Mouse (Mus musculus) midbrain, postnatal 0 days (tissue): ENCODE measurements around the gene Eif4ebp2. TPM values are rescaled to one million over a fixed set of nuclear protein-coding genes. Genes with fewer than 3 reads are reported as not detected.

Experiments used
- ATAC-seq: fragments of 200-750 bp; cut with Nextera tagmentation; 2 replicates; pipeline ENCODE4 v1.8.0; 2017; ENCODE audit warnings: moderate number of reproducible peaks, mild to moderate bottlenecking, moderate TSS enrichment, moderate library complexity; ENCODE audit not compliant: low FRiP score
- DNase-seq: peaks from one replicate; pipeline ENCODE4 v3.0.0-alpha.2; 2015; ENCODE audit warnings: low spot score
- H3K27ac ChIP-seq: fragments of 300-500 bp; sonication (generic); 2 replicates; pipeline ENCODE4 v1.5.1; 2014; ENCODE audit warnings: low read depth, mild to moderate bottlenecking, low read length, mixed read lengths
- H3K27me3 ChIP-seq: fragments of 300-500 bp; sonication (generic); 2 replicates; pipeline ENCODE4 v1.6.1; 2014; ENCODE audit warnings: low read length, control low read depth, mixed read lengths; ENCODE audit not compliant: insufficient read depth
- H3K36me3 ChIP-seq: fragments of 300-500 bp; sonication (generic); 2 replicates; pipeline ENCODE4 v1.6.1; 2014; ENCODE audit warnings: low read length, control low read depth, mixed read lengths; ENCODE audit not compliant: insufficient read depth
- H3K4me1 ChIP-seq: fragments of 300-500 bp; sonication (generic); 2 replicates; pipeline ENCODE4 v1.6.1; 2014; ENCODE audit warnings: mild to moderate bottlenecking, control low read depth, antibody characterized with exemption, low read length, mixed read lengths; ENCODE audit not compliant: insufficient read depth
- H3K4me2 ChIP-seq: fragments of 300-500 bp; sonication (generic); 2 replicates; pipeline ENCODE4 v1.6.1; 2014; ENCODE audit warnings: low read depth, mild to moderate bottlenecking, low read length, mixed read lengths; ENCODE audit not compliant: poor library complexity, severe bottlenecking
- H3K4me3 ChIP-seq: fragments of 300-500 bp; sonication (generic); 2 replicates; pipeline ENCODE4 v1.5.1; 2014; ENCODE audit warnings: low read depth, mild to moderate bottlenecking, low read length, moderate library complexity
- H3K9ac ChIP-seq: fragments of 300-500 bp; sonication (generic); replicated peaks from 2 replicates; pipeline ENCODE4 v1.6.1; 2014; ENCODE audit warnings: mild to moderate bottlenecking, low read length, moderate library complexity, mixed read lengths; ENCODE audit not compliant: poor library complexity, severe bottlenecking
- H3K9me3 ChIP-seq: fragments of 300-500 bp; sonication (generic); 2 replicates; pipeline ENCODE4 v1.6.1; 2016; ENCODE audit warnings: low read length, control low read depth
- CTCF ChIP-seq: IDR thresholded peaks from 2 replicates; pipeline ENCODE4 v1.5.1; 2016; ENCODE audit warnings: antibody characterized with exemption, mild to moderate bottlenecking
- WGBS: fragments of 180-500 bp; shearing (Covaris S2); extraction: QIAGEN DNeasy Blood & Tissue Kit; methylation state at CpG from one replicate; pipeline ENCODE4 v1.1.7; 2014; 5-methylcytosine and 5-hydroxymethylcytosine counted together
- polyA plus RNA-seq: library from polyadenylated mRNA; unstranded; fragments of >200 nt; fragmentation: Nextera tagmentation; extraction: Ambion mirVana; gene quantifications from 2 replicates; pipeline ENCODE4 v1.2.1, GENCODE M21; 2015
- total RNA-seq: library from RNA; depleted of rRNA; stranded (reverse); fragments of >200 nt; gene quantifications from 2 replicates; pipeline ENCODE4 v1.2.3, GENCODE M21; 2014

The Eif4ebp2 gene
- total and polyA plus RNA-seq, 2 experiments from 2014 or later = 14.2 to 27.0 TPM

GRCm38 (mm10) chr10:61443876-61444275 is 8.6 kb downstream of the Eif4ebp2 start:
- no peaks in the 10 kb centered on the region for H3K36me3 ChIP-seq
- H3K27ac ChIP-seq = no peak overlapping the region
- H3K9me3 ChIP-seq = no peaks in the 10 kb centered on the region
- DNase-seq (no peak), ATAC-seq (no peak)
- 81% methylated on average over 1 of the region's 1 CpGs for WGBS
- H3K4me1 ChIP-seq = peaks cover 4% of the 10 kb centered on the region; the same call in 1 of the 2 replicates
- no peak overlapping the region for H3K9ac ChIP-seq
- H3K4me3 ChIP-seq = no peak overlapping the region
- H3K4me2 ChIP-seq = no peak overlapping the region
- no peak for TF ChIP-seq CTCF
- no peaks in the 10 kb centered on the region for H3K27me3 ChIP-seq

- H3K27ac ChIP-seq = no peak overlapping the region
- H3K4me2 ChIP-seq = no peak overlapping the region
- 46% methylated on average over 6 of the region's 6 CpGs for WGBS
- H3K9me3 ChIP-seq = no peaks in the 10 kb centered on the region
- no peak for ATAC-seq
- H3K4me1 ChIP-seq = peaks cover 4% of the 10 kb centered on the region; the same call in 1 of the 2 replicates
- H3K4me3 ChIP-seq = no peak overlapping the region
- H3K36me3 ChIP-seq = no peaks in the 10 kb centered on the region
- no peak overlapping the region for H3K9ac ChIP-seq
- DNase-seq = no peak
- H3K27me3 ChIP-seq = no peaks in the 10 kb centered on the region
- no peak for TF ChIP-seq CTCF
Observed at GRCm38 (mm10) chr10:61443456-61443855, 9.0 kb downstream of the Eif4ebp2 start.

- no peak overlapping the region for H3K4me3 ChIP-seq
- no peak overlapping the region for H3K9ac ChIP-seq
- H3K4me2 ChIP-seq = no peak overlapping the region
- no peaks in the 10 kb centered on the region for H3K36me3 ChIP-seq
- no peak overlapping the region for H3K27ac ChIP-seq
- no peak for TF ChIP-seq CTCF
- no peaks in the 10 kb centered on the region for H3K27me3 ChIP-seq
- ATAC-seq (no peak), DNase-seq (no peak)
- peaks cover 4% of the 10 kb centered on the region; the same call in 1 of the 2 replicates for H3K4me1 ChIP-seq
- 95% methylated on average over 7 of the region's 7 CpGs for WGBS
- no peaks in the 10 kb centered on the region for H3K9me3 ChIP-seq
Observed at GRCm38 (mm10) chr10:61440202-61440800, 12.2 kb downstream of the Eif4ebp2 start.

- no peak overlapping the region for H3K27ac ChIP-seq
- H3K9me3 ChIP-seq = no peaks in the 10 kb centered on the region
- no peaks in the 10 kb centered on the region for H3K4me1 ChIP-seq
- WGBS = 90% methylated on average over 9 of the region's 9 CpGs
- H3K36me3 ChIP-seq = peaks cover 38% of the 10 kb centered on the region
- no peaks in the 10 kb centered on the region for H3K27me3 ChIP-seq
- H3K4me2 ChIP-seq = no peak overlapping the region
- ATAC-seq = no peak
- no peak overlapping the region for H3K4me3 ChIP-seq
- no peak for DNase-seq
- H3K9ac ChIP-seq = no peak overlapping the region
- no peak for TF ChIP-seq CTCF
Observed at GRCm38 (mm10) chr10:61431375-61431774, 21.1 kb downstream of the Eif4ebp2 start.

- no peak overlapping the region for H3K4me3 ChIP-seq
- no peak for DNase-seq
- ATAC-seq = no peak
- peaks cover 6% of the 10 kb centered on the region; the same call in 1 of the 2 replicates for H3K4me1 ChIP-seq
- WGBS = 91% methylated on average over 5 of the region's 5 CpGs
- H3K9ac ChIP-seq = no peak overlapping the region
- peaks cover 29% of the 10 kb centered on the region for H3K36me3 ChIP-seq
- H3K4me2 ChIP-seq = no peak overlapping the region
- H3K27me3 ChIP-seq = no peaks in the 10 kb centered on the region
- no peaks in the 10 kb centered on the region for H3K9me3 ChIP-seq
- no peak for TF ChIP-seq CTCF
- no peak overlapping the region for H3K27ac ChIP-seq
Observed at GRCm38 (mm10) chr10:61429043-61429442, 23.4 kb downstream of the Eif4ebp2 start.

- Histone ChIP-seq H3K4me3 (no peak overlapping the region), H3K4me1 (peaks cover 6% of the 10 kb centered on the region; the same call in 1 of the 2 replicates), H3K27ac (no peak overlapping the region), H3K27me3 (no peaks in the 10 kb centered on the region), H3K4me2 (no peak overlapping the region), H3K9ac (no peak overlapping the region), H3K36me3 (peaks cover 25% of the 10 kb centered on the region), H3K9me3 (no peaks in the 10 kb centered on the region)
- no peak for ATAC-seq
- 55% methylated on average over 4 of the region's 4 CpGs for WGBS
- no peak for TF ChIP-seq CTCF
- DNase-seq = no peak
Observed at GRCm38 (mm10) chr10:61428416-61428815, 24.0 kb downstream of the Eif4ebp2 start.
